Mouse (Mus musculus) heart, embryonic 11.5 days (tissue): Measurements from ENCODE around the gene Atg9a. TPM values are rescaled to one million over a fixed set of nuclear protein-coding genes. Genes with fewer than 3 reads are reported as not detected.

Experiments used
- ATAC-seq: fragments of 200-750 bp; cut with Nextera tagmentation; replicated peaks from 2 replicates; pipeline ENCODE4 v1.8.0; 2017; ENCODE audit warnings: moderate library complexity; ENCODE audit not compliant: insufficient number of reproducible peaks, low FRiP score, low TSS enrichment
- H3K27ac ChIP-seq: fragments of 300-500 bp; sonication (generic); 2 replicates; pipeline ENCODE4 v1.5.1; 2014; ENCODE audit warnings: mild to moderate bottlenecking, low read depth, low read length
- H3K27me3 ChIP-seq: fragments of 300-500 bp; sonication (generic); 2 replicates; pipeline ENCODE4 v1.6.1; 2014; ENCODE audit warnings: mild to moderate bottlenecking, low read length, mixed read lengths; ENCODE audit not compliant: control insufficient read depth, insufficient read depth
- H3K36me3 ChIP-seq: fragments of 300-500 bp; sonication (generic); 2 replicates; pipeline ENCODE4 v1.6.1; 2014; ENCODE audit warnings: mild to moderate bottlenecking, low read length, moderate library complexity, mixed read lengths; ENCODE audit not compliant: control insufficient read depth, insufficient read depth
- H3K4me1 ChIP-seq: fragments of 300-500 bp; sonication (generic); 2 replicates; pipeline ENCODE4 v1.6.1; 2014; ENCODE audit warnings: low read length; ENCODE audit not compliant: control insufficient read depth, insufficient read depth
- H3K4me2 ChIP-seq: fragments of 300-500 bp; sonication (generic); 2 replicates; pipeline ENCODE4 v1.6.1; 2014; ENCODE audit warnings: mild to moderate bottlenecking, moderate library complexity
- H3K4me3 ChIP-seq: fragments of 300-500 bp; sonication (generic); 2 replicates; pipeline ENCODE4 v1.5.1; 2014; ENCODE audit warnings: low read depth, low read length
- H3K9ac ChIP-seq: fragments of 300-500 bp; sonication (generic); 2 replicates; pipeline ENCODE4 v1.6.1; 2014; ENCODE audit warnings: mild to moderate bottlenecking, low read depth, low read length, moderate library complexity
- H3K9me3 ChIP-seq: fragments of 300-500 bp; sonication (generic); replicated peaks from 2 replicates; pipeline ENCODE4 v1.6.1; 2016; ENCODE audit warnings: low read length; ENCODE audit not compliant: control insufficient read depth
- WGBS: fragments of 180-500 bp; shearing (Covaris S2); extraction: QIAGEN DNeasy Blood & Tissue Kit; methylation state at CpG from one replicate; pipeline ENCODE4 v1.1.7; 2014; ENCODE audit not compliant: insufficient replicate concordance; 5-methylcytosine and 5-hydroxymethylcytosine counted together
- microRNA-seq: library from miRNA; unstranded; fragments of <30 nt; microRNA quantifications from one replicate; pipeline ENCODE4, GENCODE M21; 2016; ENCODE audit warnings: borderline number of aligned reads
- polyA plus RNA-seq: library from polyadenylated mRNA; unstranded; fragments of >200 nt; fragmentation: Nextera tagmentation; extraction: Ambion mirVana; gene quantifications from 2 replicates; pipeline ENCODE4 v1.2.1, GENCODE M21; 2014

Gene Atg9a
- polyA plus RNA-seq, 1 experiment from 2014 or later: 22.7 TPM

- 61% methylated on average over 12 of the region's 12 CpGs for WGBS
- Histone ChIP-seq H3K27ac (no peak within 1 kb of the TSS), H3K9me3 (no peaks in the 10 kb centered on the region), H3K36me3 (peaks cover 10% of the 10 kb centered on the region; the same call in 1 of the 2 replicates), H3K4me1 (no peaks in the 10 kb centered on the region), H3K27me3 (peaks cover 3% of the 10 kb centered on the region; the same call in 1 of the 2 replicates), H3K4me3 (no peak within 1 kb of the TSS), H3K9ac (no peak within 1 kb of the TSS), H3K4me2 (no peak within 1 kb of the TSS)
- no peak for ATAC-seq
Measured at GRCm38 (mm10) chr1:75133421-75134207, 58.4 kb downstream of the Atg9a start, which contains the start of gene Slc23a3. Gene Slc23a3, minus strand, starts transcription at chr1:75133890.

Small RNAs within 50 kb of the gene (microRNA-seq; reads per million reads assigned to microRNA genes)
- gene Gm27943: not detected

Other genes starting within 250 kb of the Atg9a start
- gene Ihh, start 240.5 kb downstream of the Atg9a start, polyA plus RNA-seq: 0.16 and 0.17 TPM in 2 replicates
- gene Nhej1, start 67.0 kb downstream of the Atg9a start, polyA plus RNA-seq: 7.6 and 8.5 TPM in 2 replicates
- 0.20 TPM in 1 of 2 replicates, not detected in the other for gene Slc23a3, start 58.3 kb downstream of the Atg9a start, polyA plus RNA-seq
- 31.6 and 31.8 TPM in 2 replicates for gene Cnppd1, start 49.5 kb downstream of the Atg9a start, polyA plus RNA-seq
- 31.9 and 37.7 TPM in 2 replicates for gene Retreg2, start 49.4 kb downstream of the Atg9a start, polyA plus RNA-seq
- gene Zfand2b, start 23.6 kb downstream of the Atg9a start, polyA plus RNA-seq: 31.9 and 33.8 TPM in 2 replicates
- gene Abcb6, start 11.8 kb downstream of the Atg9a start, polyA plus RNA-seq: 12.0 and 14.1 TPM in 2 replicates
- gene Ankzf1, start within 50 bp of the Atg9a start, polyA plus RNA-seq: 18.7 and 24.2 TPM in 2 replicates
- gene Glb1l, start 18.6 kb upstream of the Atg9a start, polyA plus RNA-seq: 6.8 and 8.4 TPM in 2 replicates
- 81.7 and 82.8 TPM in 2 replicates for gene Stk16, start 18.6 kb upstream of the Atg9a start, polyA plus RNA-seq
- gene Tuba4a, start 27.7 kb upstream of the Atg9a start, polyA plus RNA-seq: 39.2 and 39.8 TPM in 2 replicates
- not detected in 2 replicates for gene A630095N17Rik, start 39.9 kb upstream of the Atg9a start, polyA plus RNA-seq
- 15.3 and 17.6 TPM in 2 replicates for gene Dnajb2, start 44.2 kb upstream of the Atg9a start, polyA plus RNA-seq
- gene Ptprn, start 72.3 kb upstream of the Atg9a start, polyA plus RNA-seq: 0.51 and 0.74 TPM in 2 replicates
- gene Resp18, start 86.2 kb upstream of the Atg9a start, polyA plus RNA-seq: 0.30 TPM in 1 of 2 replicates, not detected in the other
- 119 and 121 TPM in 2 replicates for gene Dnpep, start 125.8 kb upstream of the Atg9a start, polyA plus RNA-seq
- gene Des, start 168.1 kb upstream of the Atg9a start, polyA plus RNA-seq: 428 and 477 TPM in 2 replicates
- 60.7 and 66.5 TPM in 2 replicates for gene Speg, start 183.1 kb upstream of the Atg9a start, polyA plus RNA-seq
- gene Gmppa, start 243.7 kb upstream of the Atg9a start, polyA plus RNA-seq: 49.8 and 57.2 TPM in 2 replicates